Mouse (Mus musculus): ENCODE results near the gene Cdc42ep3.

DNA sequence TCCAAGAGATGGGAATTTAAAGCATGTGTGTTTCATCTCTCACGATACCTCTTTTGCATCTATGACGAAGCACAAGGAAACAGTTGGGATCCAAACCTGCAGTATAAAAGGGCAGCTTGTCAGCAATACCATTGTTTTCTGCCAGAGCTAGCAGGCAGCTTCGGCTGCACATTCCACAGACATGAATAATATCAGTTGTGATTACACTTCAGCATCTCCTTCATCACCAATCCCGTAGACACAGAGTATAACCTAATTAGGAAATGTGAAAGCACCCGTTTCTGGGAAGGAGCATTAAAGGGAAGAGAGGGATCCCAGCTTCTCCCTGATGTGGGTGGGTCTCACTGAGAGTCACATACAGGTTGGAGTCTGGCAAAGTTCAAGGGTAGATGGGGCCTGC, 18.1 kb upstream of the Cdc42ep3 start:
- TF ChIP-seq CTCF (IDR thresholded peaks at IDR 0.05), result no peak
- TF ChIP-seq EP300 (IDR thresholded peaks at IDR 0.05), result peak; percentile 42; the same call in 1 of the 2 replicates
